Mouse (Mus musculus) erythroblast, adult 5-6 weeks (primary cell): ENCODE measurements around the gene Hmgcr. TPM values are rescaled to one million over a fixed set of nuclear protein-coding genes. Genes with fewer than 3 reads are reported as not detected.

Source experiments
- ATAC-seq: replicated peaks from 2 replicates; pipeline ENCODE4 v1.8.0; 2016; ENCODE audit warnings: moderate number of reproducible peaks, mild to moderate bottlenecking, moderate TSS enrichment, inconsistent platforms; ENCODE audit not compliant: poor library complexity, low FRiP score, severe bottlenecking
- total RNA-seq, 2 experiments: library from RNA; stranded (forward) in 1 of 2; stranded (reverse) in 1 of 2; fragments of 150-400 nt in 1 of 2; fragments of 200-764, 138-1000 nt in 1 of 2; gene quantifications; 2 replicates each; pipeline versions ENCODE4 v1.2.3 to v1.2.4; 2015 to 2017; ENCODE audit warnings: low replicate concordance in 2 of 2

The Hmgcr gene
- 11.7 and 18.6 TPM in 2 replicates for total RNA-seq (2015; ENCODE audit: low replicate concordance)
- total RNA-seq (2017; ENCODE audit: low replicate concordance) = 21.4 and 29.1 TPM in 2 replicates

DNA sequence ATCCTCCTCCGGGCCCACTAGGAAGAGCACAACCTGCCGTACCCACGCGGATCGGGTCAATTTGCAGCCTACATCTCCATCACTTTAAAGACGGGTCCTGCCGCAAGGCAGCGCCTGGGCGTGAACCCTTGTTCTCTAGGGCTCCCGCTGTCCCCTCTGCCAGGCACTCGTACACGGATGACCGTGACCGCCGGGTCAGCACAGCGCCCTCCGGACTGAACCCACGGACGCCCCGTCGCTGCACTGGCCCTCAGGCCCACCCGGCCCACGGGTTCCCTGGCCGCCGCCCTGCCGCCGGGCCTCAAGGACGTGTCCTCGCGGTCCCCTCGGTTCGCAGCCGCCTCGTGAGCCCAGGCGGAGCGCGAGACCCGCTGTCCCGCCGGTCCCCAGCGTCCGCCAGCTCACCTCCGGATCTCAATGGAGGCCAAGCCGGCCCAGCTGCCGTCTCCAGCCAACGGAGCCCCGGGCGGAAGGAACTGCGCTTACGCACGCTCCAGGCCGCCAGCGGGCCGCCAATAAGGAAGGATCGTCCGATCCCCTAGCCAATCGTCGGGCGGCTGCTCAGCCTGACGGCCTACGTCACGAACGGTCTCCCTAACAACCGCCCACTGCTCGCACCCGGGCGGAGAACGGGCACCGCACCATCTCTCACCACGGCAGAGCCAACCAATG is at the start of gene Hmgcr:
TSS of gene Hmgcr (minus strand) at position 531 of the 672 bp plus-strand sequence.
- ATAC-seq = peak; percentile 98

- ATAC-seq = peak; percentile 35; the same call in 1 of the 2 replicates
These were observed 49.3 kb upstream of the Hmgcr start for GRCm38 (mm10) chr13:96720003-96720402.

DNA sequence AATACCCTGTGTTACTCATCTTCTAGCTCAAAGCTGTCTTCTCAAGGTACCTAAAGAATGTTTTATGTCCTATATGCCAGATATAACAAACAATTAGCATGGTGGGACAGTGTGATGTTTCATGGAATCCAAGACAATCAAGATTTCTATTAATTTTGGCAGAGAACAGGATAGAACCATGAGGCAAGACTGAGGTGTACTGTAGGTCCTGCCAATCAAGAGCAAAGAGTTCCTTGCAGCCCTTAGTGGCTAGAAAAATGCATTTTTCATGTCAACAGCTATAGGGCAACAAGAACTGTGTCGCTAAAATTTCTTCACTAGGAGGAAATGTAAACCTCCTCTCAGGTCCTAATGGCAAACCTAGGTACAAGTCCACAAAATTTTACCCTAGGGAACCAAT is 47.1 kb upstream of the Hmgcr start:
- no peak for ATAC-seq

GRCm38 (mm10) chr13:96716311-96716710 is 45.6 kb upstream of the Hmgcr start:
- no peak for ATAC-seq

GRCm38 (mm10) chr13:96709269-96710233 is 38.8 kb upstream of the Hmgcr start:
- ATAC-seq = 0 out of 2 replicates have a peak, but pooled peaks have one; percentile 20

DNA sequence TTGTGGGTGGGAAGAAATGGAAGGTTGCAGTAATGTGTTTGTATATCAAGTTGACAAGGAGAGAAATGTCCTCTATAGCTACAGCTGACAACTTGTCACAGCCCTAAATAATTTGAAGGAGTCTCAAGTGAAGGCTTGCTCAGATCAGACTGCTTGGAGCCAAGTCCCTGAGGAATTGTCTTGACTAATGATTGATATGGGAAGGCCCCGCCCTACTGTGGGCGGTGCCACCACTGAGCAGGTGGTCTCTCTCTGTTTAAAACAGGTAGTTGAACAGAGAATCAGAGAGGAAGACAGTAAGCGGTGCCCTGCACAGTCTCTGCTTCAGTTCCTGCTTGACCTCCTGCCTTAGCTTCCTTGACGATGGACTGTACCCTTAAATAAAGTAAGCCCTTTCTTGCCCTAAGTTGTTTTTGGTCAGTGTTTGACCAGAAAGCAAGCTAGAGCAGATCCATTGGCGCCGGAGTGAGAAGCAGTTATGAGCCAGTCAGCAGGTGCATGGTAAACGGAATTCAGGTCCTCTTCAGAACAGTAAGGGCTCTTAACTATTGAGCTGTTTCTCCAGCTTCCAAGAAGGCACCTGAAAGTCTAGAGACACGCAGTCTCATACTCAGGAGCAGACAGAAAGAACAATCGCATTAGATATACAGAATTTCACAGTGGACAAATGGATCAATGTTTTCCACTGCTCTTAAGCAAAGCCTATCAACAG is 32.0 kb upstream of the Hmgcr start:
- ATAC-seq = no peak

DNA sequence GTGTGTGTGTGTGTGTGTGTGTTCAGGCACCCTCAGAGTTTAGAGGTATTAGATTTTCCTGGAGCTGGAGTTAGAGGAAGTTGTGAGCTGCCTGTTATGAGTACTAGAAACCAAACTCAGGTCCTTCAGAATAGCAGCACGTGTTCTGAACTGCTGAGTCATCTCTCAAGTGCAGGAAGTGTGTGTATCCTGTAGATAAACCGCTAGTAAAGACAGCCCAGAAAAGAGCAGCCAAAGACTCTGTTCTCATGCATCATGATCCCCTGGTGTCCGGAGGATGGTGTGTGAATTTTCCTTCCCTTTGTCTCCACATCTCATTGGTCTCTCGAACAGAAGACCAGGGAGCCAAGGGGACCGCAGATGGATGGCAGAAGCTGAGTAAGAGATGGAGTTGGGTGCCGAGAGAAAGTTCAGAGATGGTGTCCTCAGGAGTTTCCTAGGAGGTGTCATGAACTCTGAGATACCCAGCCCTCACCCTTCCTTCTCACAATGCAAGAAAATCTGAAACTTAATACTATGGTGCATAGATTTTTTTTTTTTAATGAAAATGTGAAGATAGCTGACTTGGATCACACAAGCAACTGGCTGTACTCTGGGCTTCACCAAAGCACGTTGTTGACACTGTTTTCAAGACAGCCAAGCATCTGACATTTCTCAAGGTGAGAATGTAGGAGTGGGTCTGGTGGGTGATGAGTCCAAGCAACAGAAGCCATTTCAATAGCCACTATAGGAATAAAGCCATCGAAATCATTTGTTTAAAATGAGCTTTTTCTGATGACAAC is 27.3 kb upstream of the Hmgcr start:
- peak; percentile 98 for ATAC-seq

DNA sequence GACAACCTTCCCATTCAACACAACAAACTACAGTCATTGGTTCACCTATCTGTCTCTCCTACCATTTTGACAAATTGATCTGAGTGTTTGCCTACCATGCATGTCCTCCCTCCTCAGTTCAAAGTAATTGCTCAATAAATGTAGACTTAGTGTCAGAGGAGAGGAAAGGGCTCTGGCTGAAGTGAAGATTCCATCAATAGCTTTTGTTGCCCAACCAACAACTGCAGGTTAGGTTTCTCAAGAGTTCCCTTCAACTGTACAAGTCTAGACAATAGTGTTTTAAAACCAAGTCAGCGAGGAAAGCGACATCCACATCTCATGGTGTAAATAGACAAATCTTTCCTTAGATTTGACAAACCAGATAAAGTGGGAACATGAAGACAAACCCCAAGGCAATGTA is 24.7 kb upstream of the Hmgcr start:
- ATAC-seq = no peak

DNA sequence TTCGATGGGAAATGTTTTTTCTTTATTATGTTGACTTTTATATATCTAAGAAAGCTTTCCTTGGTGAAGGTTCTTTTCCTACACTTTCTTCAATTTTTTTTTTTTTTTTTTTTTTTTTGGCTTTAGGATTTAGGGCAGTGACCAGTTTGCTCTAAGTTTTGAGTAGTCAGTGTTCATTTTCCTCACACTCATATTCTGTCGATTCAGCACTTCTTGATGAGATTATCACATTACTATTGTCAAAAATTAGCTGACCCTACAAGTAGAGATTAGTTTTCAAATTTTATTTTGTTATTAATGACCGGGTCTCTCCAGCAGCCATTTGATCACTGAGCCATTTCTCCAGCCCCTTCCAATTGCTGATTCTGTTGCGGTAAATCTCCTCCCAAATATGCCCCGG is 19.2 kb upstream of the Hmgcr start:
- ATAC-seq = no peak

DNA sequence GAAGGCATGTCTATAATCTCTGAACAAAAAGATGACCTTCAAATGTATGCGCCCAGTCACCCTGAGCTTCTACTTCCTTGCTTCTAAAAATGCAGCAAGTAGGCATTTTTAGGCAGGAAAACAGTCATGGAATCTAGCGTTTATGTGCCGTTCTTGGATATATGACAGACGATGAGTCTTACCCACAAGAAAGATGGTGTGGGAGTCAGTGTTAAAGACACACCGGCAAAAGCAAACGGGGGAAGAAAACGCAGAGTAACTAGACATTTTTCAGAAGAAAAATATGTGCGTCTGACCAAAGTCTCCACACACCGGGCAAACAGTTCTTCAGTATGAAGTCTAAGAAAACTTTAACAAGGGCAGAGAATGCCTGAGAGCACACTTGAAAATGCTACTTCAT is 16.5 kb upstream of the Hmgcr start:
- no peak for ATAC-seq

DNA sequence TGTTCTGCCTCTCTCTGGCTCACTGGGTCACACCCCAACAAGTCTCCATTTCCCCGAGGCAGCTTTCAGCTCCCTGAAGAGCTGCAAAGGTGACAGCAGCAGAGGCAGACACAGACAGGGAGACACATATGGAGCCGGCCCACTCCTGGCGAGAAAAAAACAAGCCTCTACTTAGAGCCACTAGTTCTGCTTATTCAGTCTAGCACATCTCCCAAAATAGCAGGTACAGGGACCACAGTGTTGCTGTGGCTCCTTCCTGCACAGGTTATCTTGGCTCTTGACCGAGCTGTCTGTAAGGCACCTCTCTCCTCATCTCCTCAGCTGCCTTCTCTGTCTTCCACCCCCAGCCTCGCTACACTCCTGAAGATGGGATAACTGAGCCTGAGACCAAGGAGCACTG is 14.0 kb upstream of the Hmgcr start:
- no peak for ATAC-seq

- no peak for ATAC-seq
These were observed 10.4 kb upstream of the Hmgcr start for GRCm38 (mm10) chr13:96681088-96681620.

- ATAC-seq = no peak
These were observed 9.7 kb upstream of the Hmgcr start for GRCm38 (mm10) chr13:96680163-96681087.

GRCm38 (mm10) chr13:96678616-96679015 is 7.9 kb upstream of the Hmgcr start:
- ATAC-seq = no peak

DNA sequence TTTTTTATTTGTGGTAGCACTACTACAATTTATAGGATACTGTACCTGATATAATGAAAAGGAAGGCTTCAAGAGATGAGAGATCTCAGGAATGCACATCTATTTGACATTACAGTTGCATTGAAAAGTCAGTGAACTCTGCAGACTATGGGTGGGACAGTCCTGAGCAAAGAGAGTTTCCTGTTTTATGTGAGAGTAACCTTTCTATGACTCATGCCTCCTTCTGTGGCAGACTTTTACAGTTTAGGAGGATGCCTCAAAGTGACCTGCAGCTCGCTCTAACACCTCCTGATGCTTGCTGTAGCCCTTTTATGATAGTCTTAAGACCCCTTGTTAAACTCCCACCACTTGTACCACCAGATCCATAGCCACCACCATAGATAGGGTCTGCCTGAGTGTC is 6.3 kb upstream of the Hmgcr start:
- no peak for ATAC-seq

- no peak for ATAC-seq
These were observed 5.0 kb upstream of the Hmgcr start for GRCm38 (mm10) chr13:96675756-96676155.

DNA sequence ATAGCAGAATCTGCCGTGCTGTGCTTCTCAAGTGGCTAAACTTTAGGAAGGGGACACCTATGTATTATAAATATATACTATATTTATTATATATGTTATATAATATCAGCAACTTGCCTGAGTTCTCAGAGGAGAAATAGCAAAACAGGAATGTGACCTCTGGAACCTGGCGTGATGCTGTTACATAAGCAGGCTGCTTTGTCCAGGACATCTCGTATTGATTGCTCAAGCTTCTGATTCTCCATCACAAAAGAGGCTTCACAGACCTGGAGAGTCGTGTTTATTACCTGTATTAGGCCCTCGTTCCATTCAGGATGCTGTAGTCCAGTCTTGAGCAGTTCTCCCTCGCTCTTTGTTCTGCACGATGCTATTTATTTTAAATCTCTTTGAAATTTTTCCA is 3.1 kb upstream of the Hmgcr start:
- ATAC-seq = no peak

GRCm38 (mm10) chr13:96672276-96672675 is 1.5 kb upstream of the Hmgcr start:
- ATAC-seq = no peak
